Mouse (Mus musculus): Measurements from ENCODE around the gene Hinfp. TPM values are rescaled to one million over a fixed set of nuclear protein-coding genes. Genes with fewer than 3 reads are reported as not detected.

Gene Hinfp
- 37.5 and 38.5 TPM in 2 replicates for polyA plus RNA-seq (2015; fragmentation: Nextera tagmentation; extraction: Ambion mirVana)

- Histone ChIP-seq H3K9me3 (no peaks in the 10 kb centered on the region), H3K9ac (replicated peaks) (peak within 1 kb of the TSS; percentile 98), H3K4me1 (replicated peaks) (peaks cover 15% of the 10 kb centered on the region), H3K36me3 (peaks cover 28% of the 10 kb centered on the region), H3K4me3 (replicated peaks) (peak within 1 kb of the TSS; percentile 96), H3K4me2 (replicated peaks) (peak within 1 kb of the TSS; percentile 81), H3K27me3 (no peaks in the 10 kb centered on the region), H3K27ac (peak within 1 kb of the TSS; percentile 85)
- 0% methylated on average over 54 of the region's 54 CpGs for WGBS
- ATAC-seq, result peak; percentile 99
These were observed at the start of gene Hinfp for GRCm38 (mm10) chr9:44305466-44306079. Hinfp (minus strand) TSS chr9:44305671.

- H3K9me3 ChIP-seq, result no peaks in the 10 kb centered on the region
- peaks cover 96% of the 10 kb centered on the region for H3K36me3 ChIP-seq
- H3K9ac ChIP-seq (replicated peaks), result no peak overlapping the region
- 0 out of 2 replicates have a peak, but pooled peaks cover 3% of the 10 kb centered on the region for H3K4me1 ChIP-seq (replicated peaks)
- no peaks in the 10 kb centered on the region for H3K27me3 ChIP-seq
- 97% methylated on average over 6 of the region's 6 CpGs for WGBS
- no peak overlapping the region for H3K4me2 ChIP-seq (replicated peaks)
- H3K4me3 ChIP-seq (replicated peaks), result no peak overlapping the region
- no peak for ATAC-seq
- no peak overlapping the region for H3K27ac ChIP-seq
These were observed 47.7 kb upstream of the Hinfp start for GRCm38 (mm10) chr9:44353142-44353541.

DNA sequence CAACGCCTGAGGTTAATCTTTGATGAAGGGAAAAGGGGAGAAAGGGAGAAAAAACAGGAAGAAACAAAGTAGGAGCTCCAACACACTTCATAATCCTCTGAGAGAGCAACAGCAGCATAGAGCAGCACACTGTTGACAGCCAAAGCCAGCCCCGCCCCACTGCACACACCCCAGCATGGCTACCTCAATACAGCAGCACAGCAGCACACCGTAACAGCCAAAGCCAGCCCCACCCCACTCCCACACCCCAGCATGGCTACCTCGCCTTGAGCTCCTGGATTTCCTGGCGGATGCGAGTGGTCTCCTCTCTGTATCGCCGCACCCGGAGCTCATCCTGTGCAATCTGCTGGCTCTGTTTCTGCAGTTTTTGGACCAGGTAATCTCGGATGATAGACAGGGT lies 46.9 kb upstream of the Hinfp start:
- ATAC-seq, result no peak
- Histone ChIP-seq H3K27me3 (no peaks in the 10 kb centered on the region), H3K4me2 (replicated peaks) (no peak overlapping the region), H3K27ac (no peak overlapping the region), H3K9me3 (no peaks in the 10 kb centered on the region), H3K4me1 (replicated peaks) (0 out of 2 replicates have a peak, but pooled peaks cover 3% of the 10 kb centered on the region), H3K36me3 (peaks cover 98% of the 10 kb centered on the region), H3K9ac (replicated peaks) (no peak overlapping the region), H3K4me3 (replicated peaks) (no peak overlapping the region)
- 92% methylated on average over 10 of the region's 10 CpGs for WGBS

GRCm38 (mm10) chr9:44351396-44351795 lies 45.9 kb upstream of the Hinfp start:
- Histone ChIP-seq H3K9ac (replicated peaks) (no peak overlapping the region), H3K4me3 (replicated peaks) (no peak overlapping the region), H3K27ac (no peak overlapping the region), H3K4me2 (replicated peaks) (no peak overlapping the region), H3K4me1 (replicated peaks) (no peaks in the 10 kb centered on the region), H3K9me3 (no peaks in the 10 kb centered on the region), H3K36me3 (peaks cover 97% of the 10 kb centered on the region), H3K27me3 (no peaks in the 10 kb centered on the region)
- ATAC-seq, result no peak
- WGBS, result 98% methylated on average over 4 of the region's 4 CpGs

DNA sequence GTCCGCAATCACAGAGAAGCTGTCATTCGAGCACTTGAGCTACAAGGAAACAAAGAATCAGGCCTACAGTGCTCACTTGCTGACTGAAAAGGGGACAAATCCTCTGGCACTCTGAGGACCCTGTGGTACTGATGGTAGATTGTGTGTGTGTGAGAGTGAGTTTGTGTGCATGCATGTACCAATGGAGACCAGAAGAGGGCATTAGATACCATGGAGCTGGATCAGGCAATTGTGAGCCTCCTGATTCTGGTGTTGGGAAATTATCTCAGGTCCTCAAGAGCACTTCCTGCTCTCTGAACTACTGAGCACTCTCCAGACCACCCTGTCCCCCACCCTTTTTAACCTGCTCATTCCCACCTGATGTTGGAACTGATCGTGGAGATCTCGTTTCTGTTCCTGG lies 43.1 kb upstream of the Hinfp start:
- ATAC-seq, result no peak
- 98% methylated on average over 4 of the region's 4 CpGs for WGBS
- no peaks in the 10 kb centered on the region for H3K4me1 ChIP-seq (replicated peaks)
- H3K9me3 ChIP-seq, result no peaks in the 10 kb centered on the region
- no peak overlapping the region for H3K27ac ChIP-seq
- H3K27me3 ChIP-seq, result no peaks in the 10 kb centered on the region
- no peak overlapping the region for H3K9ac ChIP-seq (replicated peaks)
- no peak overlapping the region for H3K4me3 ChIP-seq (replicated peaks)
- peaks cover 73% of the 10 kb centered on the region for H3K36me3 ChIP-seq
- no peak overlapping the region for H3K4me2 ChIP-seq (replicated peaks)

- H3K9me3 ChIP-seq, result no peaks in the 10 kb centered on the region
- no peak overlapping the region for H3K9ac ChIP-seq (replicated peaks)
- no peaks in the 10 kb centered on the region for H3K27me3 ChIP-seq
- peaks cover 64% of the 10 kb centered on the region for H3K36me3 ChIP-seq
- no peak overlapping the region for H3K4me3 ChIP-seq (replicated peaks)
- ATAC-seq, result no peak
- no peak overlapping the region for H3K27ac ChIP-seq
- peaks cover 9% of the 10 kb centered on the region for H3K4me1 ChIP-seq (replicated peaks)
- no peak overlapping the region for H3K4me2 ChIP-seq (replicated peaks)
- WGBS, result 86% methylated on average over 4 of the region's 4 CpGs
These were observed 42.1 kb upstream of the Hinfp start for GRCm38 (mm10) chr9:44347621-44348020.

GRCm38 (mm10) chr9:44347166-44347565 lies 41.7 kb upstream of the Hinfp start:
- WGBS, result 88% methylated on average over 9 of the region's 9 CpGs
- Histone ChIP-seq H3K4me2 (replicated peaks) (no peak overlapping the region), H3K27ac (no peak overlapping the region), H3K9me3 (no peaks in the 10 kb centered on the region), H3K4me3 (replicated peaks) (no peak overlapping the region), H3K36me3 (peaks cover 59% of the 10 kb centered on the region), H3K9ac (replicated peaks) (no peak overlapping the region), H3K4me1 (replicated peaks) (peaks cover 14% of the 10 kb centered on the region), H3K27me3 (no peaks in the 10 kb centered on the region)
- ATAC-seq, result no peak

- H3K27ac ChIP-seq, result no peak overlapping the region
- no peak overlapping the region for H3K9ac ChIP-seq (replicated peaks)
- H3K9me3 ChIP-seq, result no peaks in the 10 kb centered on the region
- WGBS, result 83% methylated on average over 6 of the region's 6 CpGs
- H3K4me3 ChIP-seq (replicated peaks), result no peak overlapping the region
- H3K36me3 ChIP-seq, result peaks cover 46% of the 10 kb centered on the region
- H3K27me3 ChIP-seq, result no peaks in the 10 kb centered on the region
- H3K4me2 ChIP-seq (replicated peaks), result no peak overlapping the region
- peaks cover 16% of the 10 kb centered on the region for H3K4me1 ChIP-seq (replicated peaks)
- ATAC-seq, result no peak
These were observed 40.3 kb upstream of the Hinfp start for GRCm38 (mm10) chr9:44345570-44346433.

DNA sequence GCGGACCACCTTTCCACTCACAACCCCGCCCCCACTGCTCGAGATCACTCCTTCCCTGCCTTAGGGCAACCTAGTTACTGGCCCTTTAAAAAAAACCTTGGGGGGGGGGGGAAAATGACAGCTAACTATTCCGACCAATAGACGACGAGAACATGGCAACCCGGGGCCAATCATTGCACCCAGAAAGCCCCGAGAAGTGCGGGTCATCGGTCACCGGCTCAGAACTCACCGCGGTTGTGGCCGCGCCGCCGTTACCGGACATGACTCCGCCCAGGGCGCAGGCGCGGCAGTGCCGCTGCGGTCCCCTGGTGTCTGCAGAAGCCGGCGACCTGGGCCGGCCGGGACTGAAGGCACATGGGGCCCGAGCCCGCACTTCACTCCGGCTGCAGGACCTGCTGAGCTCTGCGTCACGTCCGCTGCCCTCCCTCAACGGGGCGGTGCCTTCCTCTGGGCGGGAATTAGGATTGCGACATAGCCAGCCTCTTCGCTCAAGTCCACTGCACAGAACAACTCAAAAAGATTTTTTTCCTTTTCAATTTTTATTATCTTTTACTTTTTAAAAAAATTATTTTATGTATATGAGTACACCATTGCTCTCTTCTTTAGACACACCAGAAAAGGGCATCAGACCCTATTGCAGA lies 38.4 kb upstream of the Hinfp start, which contains the start of gene Hmbs:
Gene Hmbs, minus strand, starts transcription at position 448 of the 641 bp plus-strand sequence.
- Histone ChIP-seq H3K27ac (peak within 1 kb of the TSS; percentile 98), H3K4me1 (replicated peaks) (peaks cover 16% of the 10 kb centered on the region), H3K4me2 (replicated peaks) (peak within 1 kb of the TSS; percentile 69), H3K27me3 (no peaks in the 10 kb centered on the region), H3K9me3 (no peaks in the 10 kb centered on the region), H3K4me3 (replicated peaks) (peak within 1 kb of the TSS; percentile 83), H3K36me3 (peaks cover 43% of the 10 kb centered on the region), H3K9ac (replicated peaks) (peak within 1 kb of the TSS; percentile 80)
- WGBS, result under 1% methylated on average over 39 of the region's 39 CpGs
- ATAC-seq, result peak; percentile 97

- Histone ChIP-seq H3K9me3 (no peaks in the 10 kb centered on the region), H3K27me3 (no peaks in the 10 kb centered on the region), H3K4me1 (replicated peaks) (peaks cover 16% of the 10 kb centered on the region), H3K27ac (peak overlapping the region; percentile 98), H3K4me2 (replicated peaks) (peak overlapping the region; percentile 69), H3K36me3 (peaks cover 41% of the 10 kb centered on the region), H3K4me3 (replicated peaks) (peak overlapping the region; percentile 83), H3K9ac (replicated peaks) (peak overlapping the region; percentile 80)
- no peak for ATAC-seq
- WGBS, result 14% methylated on average over 6 of the region's 6 CpGs
These were observed 37.8 kb upstream of the Hinfp start for GRCm38 (mm10) chr9:44343290-44343689.

DNA sequence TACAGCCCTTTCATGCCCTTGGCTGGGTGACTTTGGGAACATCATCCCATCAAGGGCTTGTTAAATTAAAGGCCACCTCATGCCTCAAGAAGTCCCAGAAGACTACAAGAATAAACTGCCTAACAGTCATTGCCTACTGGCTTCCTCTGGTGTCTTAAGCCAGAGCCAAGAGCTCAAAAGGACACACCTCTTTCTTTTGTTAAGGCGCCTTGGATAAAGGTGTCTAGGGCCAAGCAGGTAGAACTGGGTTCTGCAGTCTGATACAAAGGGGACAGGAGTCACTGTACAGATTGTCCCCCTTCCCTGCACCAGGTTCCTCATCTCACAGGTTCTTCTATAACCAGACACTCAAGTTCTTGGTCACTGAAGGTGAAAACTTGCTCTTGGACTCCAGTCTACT lies 37.1 kb upstream of the Hinfp start:
- Histone ChIP-seq H3K9ac (replicated peaks) (peak overlapping the region; percentile 80; the same call in 1 of the 2 replicates), H3K4me3 (replicated peaks) (no peak overlapping the region), H3K36me3 (peaks cover 37% of the 10 kb centered on the region), H3K27me3 (no peaks in the 10 kb centered on the region), H3K4me1 (replicated peaks) (peaks cover 19% of the 10 kb centered on the region), H3K4me2 (replicated peaks) (peak overlapping the region; percentile 69), H3K27ac (no peak overlapping the region), H3K9me3 (no peaks in the 10 kb centered on the region)
- ATAC-seq, result no peak
- WGBS, result 89% methylated on average over 1 of the region's 1 CpGs

DNA sequence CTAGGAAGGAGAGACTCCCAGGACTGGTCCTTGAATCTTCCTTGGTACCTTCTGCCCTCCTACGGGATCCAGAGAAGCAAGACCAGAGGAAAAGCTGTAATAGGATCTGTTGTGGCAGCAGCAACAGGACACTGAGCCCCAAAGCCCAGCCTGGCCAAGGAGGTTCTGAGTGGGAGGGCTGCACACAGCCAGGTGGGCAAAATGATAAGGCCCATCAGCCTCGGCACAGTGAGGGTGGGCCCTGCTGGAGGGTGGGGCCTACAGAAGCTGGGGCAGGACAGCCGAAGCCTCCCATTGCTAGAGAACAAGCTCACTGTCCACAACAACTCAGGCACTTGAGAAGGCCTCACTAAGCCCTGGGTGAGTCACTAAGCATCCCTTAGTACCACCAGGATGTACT lies 36.7 kb upstream of the Hinfp start:
- 89% methylated on average over 3 of the region's 3 CpGs for WGBS
- Histone ChIP-seq H3K4me3 (replicated peaks) (no peak overlapping the region), H3K9me3 (no peaks in the 10 kb centered on the region), H3K36me3 (peaks cover 35% of the 10 kb centered on the region), H3K27me3 (no peaks in the 10 kb centered on the region), H3K4me2 (replicated peaks) (no peak overlapping the region), H3K27ac (no peak overlapping the region), H3K9ac (replicated peaks) (no peak overlapping the region), H3K4me1 (replicated peaks) (peaks cover 24% of the 10 kb centered on the region)
- no peak for ATAC-seq
